Mouse (Mus musculus) lung, postnatal 0 days (tissue): ENCODE measurements at regions not wholly inside any gene's neighbourhood (a gene's known extent, or its start where the extent isn't known, plus 50 kb on each side); places are given as distances from the start of the nearest gene placed in this dataset.

ENCODE experiments used
- ATAC-seq: fragments of 200-750 bp; cut with Nextera tagmentation; 2 replicates; pipeline ENCODE4 v1.8.0; 2017; ENCODE audit warnings: moderate library complexity
- DNase-seq: peaks from one replicate; pipeline ENCODE4 v3.0.0-alpha.2; 2016; ENCODE audit warnings: low spot score
- H3K27ac ChIP-seq: fragments of 300-500 bp; sonication (generic); 2 replicates; pipeline ENCODE4 v1.5.1; 2014; ENCODE audit warnings: antibody characterized with exemption, mild to moderate bottlenecking, low read length, mixed read lengths
- H3K27me3 ChIP-seq: fragments of 300-500 bp; sonication (generic); replicated peaks from 2 replicates; pipeline ENCODE4 v1.6.1; 2014; ENCODE audit warnings: low read length, mixed read lengths; ENCODE audit not compliant: insufficient read depth
- H3K36me3 ChIP-seq: fragments of 300-500 bp; sonication (generic); 2 replicates; pipeline ENCODE4 v1.6.1; 2014; ENCODE audit warnings: low read length, mixed read lengths; ENCODE audit not compliant: insufficient read depth
- H3K4me1 ChIP-seq: fragments of 300-500 bp; sonication (generic); 2 replicates; pipeline ENCODE4 v1.6.1; 2014; ENCODE audit warnings: antibody characterized with exemption, low read depth, low read length, mixed read lengths; ENCODE audit not compliant: insufficient read depth
- H3K4me2 ChIP-seq: fragments of 300-500 bp; sonication (generic); replicated peaks from 2 replicates; pipeline ENCODE4 v1.6.1; 2014; ENCODE audit warnings: low read depth, mild to moderate bottlenecking, low read length, moderate library complexity, mixed read lengths
- H3K4me3 ChIP-seq: fragments of 300-500 bp; sonication (generic); 2 replicates; pipeline ENCODE4 v1.5.1; 2014; ENCODE audit warnings: low read depth, low read length
- H3K9ac ChIP-seq: fragments of 300-500 bp; sonication (generic); replicated peaks from 2 replicates; pipeline ENCODE4 v1.6.1; 2014; ENCODE audit warnings: low read depth, mild to moderate bottlenecking
- H3K9me3 ChIP-seq: fragments of 300-500 bp; sonication (generic); 2 replicates; pipeline ENCODE4 v1.6.1; 2016; ENCODE audit warnings: low read length, mixed read lengths
- CTCF ChIP-seq: IDR thresholded peaks from 2 replicates; pipeline ENCODE4 v1.5.1; 2016; ENCODE audit warnings: antibody characterized with exemption, mild to moderate bottlenecking
- EP300 ChIP-seq: IDR thresholded peaks from 2 replicates; pipeline ENCODE4 v1.6.1; 2016; ENCODE audit warnings: antibody characterized with exemption, mild to moderate bottlenecking, control low read depth
- WGBS: fragments of 180-500 bp; shearing (Covaris S2); extraction: QIAGEN DNeasy Blood & Tissue Kit; methylation state at CpG from one replicate; pipeline ENCODE4 v1.1.7; 2014; 5-methylcytosine and 5-hydroxymethylcytosine counted together

- Histone ChIP-seq H3K4me3 (no peak overlapping the region), H3K4me2 (no peak overlapping the region), H3K27ac (no peak overlapping the region), H3K36me3 (no peaks in the 10 kb centered on the region), H3K9me3 (no peaks in the 10 kb centered on the region), H3K27me3 (no peaks in the 10 kb centered on the region), H3K4me1 (no peaks in the 10 kb centered on the region), H3K9ac (no peak overlapping the region)
- no peak for DNase-seq
- no peak for TF ChIP-seq EP300
- TF ChIP-seq CTCF: no peak
- ATAC-seq: no peak
- 71% methylated on average over 1 of the region's 1 CpGs for WGBS
These were observed 145.3 kb upstream of the Rap1b start for GRCm38 (mm10) chr10:117991176-117991575.

GRCm38 (mm10) chr10:117992317-117992716 is 146.5 kb upstream of the Rap1b start:
- DNase-seq: no peak
- no peaks in the 10 kb centered on the region for H3K9me3 ChIP-seq
- no peak for ATAC-seq
- no peak for TF ChIP-seq EP300
- TF ChIP-seq CTCF: no peak
- no peak overlapping the region for H3K27ac ChIP-seq
- H3K4me2 ChIP-seq: no peak overlapping the region
- H3K4me1 ChIP-seq: no peaks in the 10 kb centered on the region
- WGBS: 79% methylated on average over 9 of the region's 9 CpGs
- no peaks in the 10 kb centered on the region for H3K27me3 ChIP-seq
- H3K9ac ChIP-seq: no peak overlapping the region
- no peak overlapping the region for H3K4me3 ChIP-seq
- H3K36me3 ChIP-seq: no peaks in the 10 kb centered on the region

- 65% methylated on average over 3 of the region's 3 CpGs for WGBS
- Histone ChIP-seq H3K27ac (no peak overlapping the region), H3K4me1 (no peaks in the 10 kb centered on the region), H3K27me3 (no peaks in the 10 kb centered on the region), H3K9me3 (no peaks in the 10 kb centered on the region), H3K4me3 (no peak overlapping the region), H3K4me2 (no peak overlapping the region), H3K36me3 (no peaks in the 10 kb centered on the region), H3K9ac (no peak overlapping the region)
- ATAC-seq (peak; percentile 23; the same call in 1 of the 2 replicates), DNase-seq (no peak)
- TF ChIP-seq CTCF (no peak), EP300 (no peak)
These were observed 147.8 kb upstream of the Mdm1 start for GRCm38 (mm10) chr10:117993809-117994208.

GRCm38 (mm10) chr10:117994768-117995167 is 146.8 kb upstream of the Mdm1 start:
- TF ChIP-seq EP300 (no peak), CTCF (no peak)
- no peaks in the 10 kb centered on the region for H3K36me3 ChIP-seq
- 76% methylated on average over 9 of the region's 9 CpGs for WGBS
- H3K27ac ChIP-seq: no peak overlapping the region
- ATAC-seq (no peak), DNase-seq (no peak)
- no peak overlapping the region for H3K9ac ChIP-seq
- no peaks in the 10 kb centered on the region for H3K27me3 ChIP-seq
- no peaks in the 10 kb centered on the region for H3K9me3 ChIP-seq
- no peak overlapping the region for H3K4me3 ChIP-seq
- no peaks in the 10 kb centered on the region for H3K4me1 ChIP-seq
- H3K4me2 ChIP-seq: no peak overlapping the region

GRCm38 (mm10) chr10:117997796-117998195 is 143.8 kb upstream of the Mdm1 start:
- no peak for ATAC-seq
- no peak for DNase-seq
- H3K27ac ChIP-seq: no peak overlapping the region
- H3K27me3 ChIP-seq: no peaks in the 10 kb centered on the region
- 79% methylated on average over 5 of the region's 5 CpGs for whole genome bisulfite sequencing
- no peak overlapping the region for H3K4me3 ChIP-seq
- H3K9me3 ChIP-seq: no peaks in the 10 kb centered on the region
- no peak overlapping the region for H3K9ac ChIP-seq
- TF ChIP-seq EP300 (no peak), CTCF (no peak)
- H3K4me2 ChIP-seq: no peak overlapping the region
- H3K36me3 ChIP-seq: no peaks in the 10 kb centered on the region
- no peaks in the 10 kb centered on the region for H3K4me1 ChIP-seq

- Histone ChIP-seq H3K4me1 (peaks cover 5% of the 10 kb centered on the region; the same call in 1 of the 2 replicates), H3K9me3 (no peaks in the 10 kb centered on the region), H3K27ac (no peak overlapping the region), H3K36me3 (no peaks in the 10 kb centered on the region), H3K27me3 (no peaks in the 10 kb centered on the region), H3K4me3 (no peak overlapping the region), H3K4me2 (no peak overlapping the region), H3K9ac (no peak overlapping the region)
- 67% methylated on average over 3 of the region's 3 CpGs for WGBS
- DNase-seq (no peak), ATAC-seq (no peak)
- TF ChIP-seq CTCF (no peak), EP300 (no peak)
These were observed 141.0 kb upstream of the Mdm1 start for GRCm38 (mm10) chr10:118000591-118000990.

GRCm38 (mm10) chr10:118001501-118001900 is 140.1 kb upstream of the Mdm1 start:
- DNase-seq: no peak

More at GRCm38 (mm10) chr10:118001501-118001900, 140.1 kb upstream of the Mdm1 start:
- H3K9ac ChIP-seq: no peak overlapping the region
- no peak overlapping the region for H3K4me2 ChIP-seq
- H3K27me3 ChIP-seq: no peaks in the 10 kb centered on the region
- WGBS: 61% methylated on average over 4 of the region's 4 CpGs
- no peak overlapping the region for H3K27ac ChIP-seq
- no peaks in the 10 kb centered on the region for H3K9me3 ChIP-seq
- H3K4me3 ChIP-seq: no peak overlapping the region
- ATAC-seq: no peak
- H3K4me1 ChIP-seq: peaks cover 5% of the 10 kb centered on the region; the same call in 1 of the 2 replicates
- H3K36me3 ChIP-seq: no peaks in the 10 kb centered on the region
- TF ChIP-seq CTCF: no peak
- TF ChIP-seq EP300: no peak
